8 mouse cellular contexts compared by ENCODE assay signal in genomic region chr15:95772861-95773836, GRCm38 (mm10). TPM values are rescaled to one million over a fixed set of nuclear protein-coding genes. Genes with fewer than 3 reads are reported as not detected.
DNase-seq lines count a peak whose midpoint lies in the region; ATAC-seq and TF ChIP-seq lines count a peak whose summit lies in the region.

No protein-coding gene starts in this region.

- intact Hi-C loops in left cerebral cortex, postnatal 14 days (cut with DNase I), result loop anchor here (10.0 kb wide), 1 partner anchor 172 kb away; no protein-coding TSS in a partner anchor

- peak; percentile 98 to 100 (median 99) for TF ChIP-seq CTCF in MEL (IDR thresholded peaks at IDR 0.05 in 2 of 3, conservative IDR thresholded peaks at IDR 0.05 in 1 of 3; ENCODE audit: control insufficient read depth in 1 of 3, insufficient read depth in 1 of 3, low read depth in 2 of 3, low read length in 3 of 3, poor library complexity in 1 of 3, severe bottlenecking in 1 of 3)

- TF ChIP-seq RAD21 in MEL (IDR thresholded peaks at IDR 0.05; ENCODE audit: low read depth, low read length), result peak; percentile 96

- H3K27ac ChIP-seq in kidney, embryonic 15.5 days, result no peak overlapping the region
- peak overlapping the region; percentile 76 for H3K27ac ChIP-seq in MEL (ENCODE audit: control insufficient read depth, low read depth, low read length)

- no peak for ATAC-seq in kidney, embryonic 15.5 days (replicated peaks; ENCODE audit: low FRiP score)
- peak; percentile 84 for ATAC-seq in granulocyte monocyte progenitor cell, adult 5-6 weeks (replicated peaks; ENCODE audit: poor library complexity, severe bottlenecking)

- H3K4me2 ChIP-seq in kidney, embryonic 15.5 days, result no peak overlapping the region

- H3K9me3 ChIP-seq in kidney, embryonic 15.5 days (replicated peaks), result no peaks in the 10 kb centered on the region
- H3K9me3 ChIP-seq in MEL (replicated peaks; ENCODE audit: insufficient read depth, low read length), result no peaks in the 10 kb centered on the region

- TF ChIP-seq POLR2A in MEL (IDR thresholded peaks at IDR 0.05; ENCODE audit: control insufficient read depth in 1 of 2, insufficient read depth in 1 of 2, low read depth in 1 of 2, low read length in 2 of 2, poor library complexity in 1 of 2), result peak in 1 of 2 experiments; percentile 35; a peak in 1 of 4 replicates

- no peak overlapping the region for H3K9ac ChIP-seq in kidney, embryonic 15.5 days
- peak overlapping the region; percentile 66 for H3K9ac ChIP-seq in MEL (ENCODE audit: control insufficient read depth, low read depth, low read length, poor library complexity, severe bottlenecking)

- no peaks in the 10 kb centered on the region for H3K27me3 ChIP-seq in kidney, embryonic 15.5 days
- H3K27me3 ChIP-seq in MEL (ENCODE audit: control insufficient read depth in 1 of 2, insufficient read depth in 2 of 2, low read length in 2 of 2), result no peaks in the 10 kb centered on the region

- WGBS in kidney, embryonic 15.5 days, result 71% methylated on average over 14 of the region's 14 CpGs

- peaks cover 1% of the 10 kb centered on the region; the same call in 1 of the 2 replicates for H3K79me2 ChIP-seq in MEL (ENCODE audit: control insufficient read depth, insufficient read depth, low read length, poor library complexity)

- 0 out of 2 replicates have a peak, but pooled peaks cover 2% of the 10 kb centered on the region for H3K4me1 ChIP-seq in kidney, embryonic 15.5 days
- peaks cover 9 to 32% of the 10 kb centered on the region in 2 experiments for H3K4me1 ChIP-seq in MEL (ENCODE audit: control insufficient read depth in 1 of 2, insufficient read depth in 2 of 2, low read length in 2 of 2)

- H3K36me3 ChIP-seq in kidney, embryonic 15.5 days, result no peaks in the 10 kb centered on the region
- peaks cover 0 to 29% of the 10 kb centered on the region in 2 experiments; a peak in 2 of 4 replicates for H3K36me3 ChIP-seq in MEL (ENCODE audit: control insufficient read depth in 1 of 2, insufficient read depth in 2 of 2, low read length in 2 of 2)

- DNase-seq in kidney, adult 18-20 months, result peak; percentile 84
- DNase-seq in MEL (ENCODE audit: low read depth, low spot score), result peak; percentile 99
- peak; percentile 20 for DNase-seq in cerebellum, adult 8-10 months
- DNase-seq in left cerebral cortex, postnatal 14 days (ENCODE audit: low spot score in 2 of 2), result peak; percentile 63 to 68
- DNase-seq in naive thymus-derived CD4-positive, alpha-beta T cell, adult 2 months (ENCODE audit: low read depth), result peak; percentile 86
- peak; percentile 76 to 84 for DNase-seq in thymus, postnatal 10 days (ENCODE audit: low spot score in 2 of 2)

- H3K4me3 ChIP-seq in kidney, embryonic 15.5 days (replicated peaks), result no peak overlapping the region
- H3K4me3 ChIP-seq in MEL (ENCODE audit: control insufficient read depth in 1 of 2, insufficient read depth in 1 of 2, low read depth in 2 of 2, low read length in 2 of 2), result peak overlapping the region; percentile 59 to 72

- peak; percentile 24 to 39; a peak in 1 of 4 replicates for TF ChIP-seq EP300 in MEL (IDR thresholded peaks at IDR 0.05; ENCODE audit: low read depth in 1 of 2, low read length in 2 of 2)

TF ChIP-seq in MEL, 35 proteins besides CTCF, POLR2A, EP300 and RAD21:
- TF ChIP-seq SIN3A (IDR thresholded peaks at IDR 0.05; ENCODE audit: low read length) (peak; percentile 97), E2F4 (IDR thresholded peaks at IDR 0.05; ENCODE audit: borderline replicate concordance, low read depth, low read length) (no peak), NRF1 (IDR thresholded peaks at IDR 0.05; ENCODE audit: insufficient read depth, low read depth, low read length, poor library complexity, severe bottlenecking) (peak; percentile 30; the same call in 1 of the 2 replicates), NELFE (IDR thresholded peaks at IDR 0.05; ENCODE audit: low read depth, low read length) (no peak), ELF1 (IDR thresholded peaks at IDR 0.05; ENCODE audit: low read depth, low read length) (0 out of 2 replicates have a peak, but pooled peaks have one; percentile 46), ZC3H11A (IDR thresholded peaks at IDR 0.05; ENCODE audit: low read depth, low read length) (peak; percentile 98), JUND (IDR thresholded peaks at IDR 0.05; ENCODE audit: low read depth, low read length) (0 out of 2 replicates have a peak, but pooled peaks have one; percentile 56), ETS1 (IDR thresholded peaks at IDR 0.05; ENCODE audit: low read depth, low read length) (peak; percentile 70), MXI1 (IDR thresholded peaks at IDR 0.05; ENCODE audit: low read depth, low read length) (peak; percentile 99), TBP (IDR thresholded peaks at IDR 0.05; ENCODE audit: low read depth, low read length) (peak; percentile 77; the same call in 1 of the 2 replicates), MAX (IDR thresholded peaks at IDR 0.05; ENCODE audit: low read length) (peak; percentile 98), TCF12 (IDR thresholded peaks at IDR 0.05; ENCODE audit: low read depth, low read length) (peak; percentile 64), SMC3 (IDR thresholded peaks at IDR 0.05; ENCODE audit: low read depth, low read length) (peak; percentile 98), GATA1 (IDR thresholded peaks at IDR 0.05; ENCODE audit: low read depth, low read length) (peak; percentile 54; the same call in 1 of the 2 replicates), UBTF (IDR thresholded peaks at IDR 0.05; ENCODE audit: borderline replicate concordance, insufficient read depth, low read depth, low read length) (peak; percentile 15; the same call in 1 of the 2 replicates), MYC (IDR thresholded peaks at IDR 0.05; ENCODE audit: low read depth, low read length) (peak; percentile 100), POLR2AphosphoS2 (IDR thresholded peaks at IDR 0.05; ENCODE audit: low read length) (no peak), RCOR1 (IDR thresholded peaks at IDR 0.05; ENCODE audit: low read depth, low read length) (peak; percentile 24; the same call in 1 of the 2 replicates), ZNF384 (IDR thresholded peaks at IDR 0.05; ENCODE audit: low read depth, low read length) (peak; percentile 97), BHLHE40 (IDR thresholded peaks at IDR 0.05; ENCODE audit: borderline replicate concordance, low read depth, low read length) (peak; percentile 63; the same call in 1 of the 2 replicates), MAFK (IDR thresholded peaks at IDR 0.05; ENCODE audit: borderline replicate concordance, low read depth, low read length) (no peak), USF1 (IDR thresholded peaks at IDR 0.05; ENCODE audit: low read depth, low read length) (no peak), HCFC1 (IDR thresholded peaks at IDR 0.05; ENCODE audit: low read depth, low read length) (peak; percentile 74)

RNA-seq across cellular contexts. Expression of gene Ano6, which starts 17.5 kb away (rescaled TPM):
- 54.0 and 54.5 TPM in 2 replicates for polyA plus RNA-seq in kidney, embryonic 15.5 days (2015; fragmentation: Nextera tagmentation; extraction: Ambion mirVana)
- 66.6 and 69.4 TPM in 2 replicates for total RNA-seq in MEL (2012; rRNA removed)
- 10 to 100 TPM; 54.8 to 61.4 TPM for polyA plus RNA-seq in MEL (2012; ENCODE audit: insufficient read depth in 1 of 2, insufficient read length in 2 of 2, low read depth in 1 of 2, low replicate concordance in 2 of 2, missing spikeins in 1 of 2)
- 25.3 and 28.8 TPM in 2 replicates for total RNA-seq in granulocyte monocyte progenitor cell, adult 5-6 weeks (2014; fragmentation: Nextera tagmentation)
- 28.7 and 30.9 TPM in 2 replicates for total RNA-seq in granulocyte monocyte progenitor cell, adult 5-6 weeks (2017)
- total RNA-seq in left cerebral cortex, postnatal 14 days (2021), result 10 to 100 TPM; 16.9 to 22.0 TPM

Comparison
In these comparisons a context has a peak if more than half of its experiments do, and no peak if none do; other contexts are left out.
1. DNase-seq: peak in every context shown above with its lines; median percentile 99 in MEL; 86 in naive thymus-derived CD4-positive, alpha-beta T cell, adult 2 months; 84 in kidney, adult 18-20 months; 80 in thymus, postnatal 10 days; 66 in left cerebral cortex, postnatal 14 days; 20 in cerebellum, adult 8-10 months.